Mouse (Mus musculus): Measurements from ENCODE around the gene Sowahb.

Gene Sowahb

GRCm38 (mm10) chr5:93044584-93045370 lies at the start of gene Sowahb:
Gene Sowahb, minus strand, starts transcription at chr5:93045022.
- no peak for DNase-seq (ENCODE audit: low spot score in 2 of 2)

- DNase-seq (ENCODE audit: low spot score in 2 of 2): peak in 1 of 2 experiments; percentile 36
Observed at GRCm38 (mm10) chr5:93093638-93094527, 49.1 kb upstream of the Sowahb start.

DNA sequence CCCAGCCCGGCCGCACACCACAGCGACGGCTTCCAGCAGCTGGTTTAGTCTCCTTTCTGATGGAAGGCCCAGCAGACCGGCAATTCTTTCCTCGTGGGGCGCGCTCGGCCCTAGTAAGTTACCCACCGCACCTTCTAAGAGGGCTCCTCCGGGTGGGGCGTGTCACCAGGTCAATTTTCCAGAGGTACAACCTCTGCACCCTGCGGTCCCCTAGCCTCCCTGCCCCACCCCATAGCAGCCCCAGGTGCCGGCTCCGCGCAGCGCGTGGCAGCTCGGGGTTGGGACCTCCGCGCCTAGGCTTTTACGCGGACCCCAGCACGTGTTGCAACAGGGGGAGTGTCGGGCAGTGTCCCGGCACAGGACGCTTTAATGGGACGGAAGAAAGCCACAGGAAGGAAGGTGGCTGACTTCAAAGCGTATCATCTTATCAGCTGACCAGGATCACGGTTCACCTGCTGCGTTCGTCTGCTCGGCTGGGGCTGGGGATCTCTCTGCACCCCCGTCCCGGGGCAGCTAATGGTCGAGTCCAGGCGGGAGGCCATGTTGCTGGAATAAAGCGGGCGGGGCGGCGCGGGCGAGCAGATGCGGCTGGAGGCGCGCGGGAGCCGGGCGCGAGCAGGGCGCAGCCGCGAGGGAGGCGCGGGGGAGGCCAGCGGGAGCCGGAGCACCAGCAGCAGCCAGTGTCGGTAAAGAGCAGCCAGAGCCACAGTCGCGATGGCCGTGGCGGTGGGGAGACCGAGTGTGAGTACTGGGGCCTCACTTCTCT lies 48.2 kb upstream of the Sowahb start, which contains the start of gene Sept11:
Gene Sept11, plus strand, starts transcription at position 581 of the 766 bp plus-strand sequence.
- DNase-seq (ENCODE audit: low spot score in 2 of 2): peak; percentile 83 to 93

DNA sequence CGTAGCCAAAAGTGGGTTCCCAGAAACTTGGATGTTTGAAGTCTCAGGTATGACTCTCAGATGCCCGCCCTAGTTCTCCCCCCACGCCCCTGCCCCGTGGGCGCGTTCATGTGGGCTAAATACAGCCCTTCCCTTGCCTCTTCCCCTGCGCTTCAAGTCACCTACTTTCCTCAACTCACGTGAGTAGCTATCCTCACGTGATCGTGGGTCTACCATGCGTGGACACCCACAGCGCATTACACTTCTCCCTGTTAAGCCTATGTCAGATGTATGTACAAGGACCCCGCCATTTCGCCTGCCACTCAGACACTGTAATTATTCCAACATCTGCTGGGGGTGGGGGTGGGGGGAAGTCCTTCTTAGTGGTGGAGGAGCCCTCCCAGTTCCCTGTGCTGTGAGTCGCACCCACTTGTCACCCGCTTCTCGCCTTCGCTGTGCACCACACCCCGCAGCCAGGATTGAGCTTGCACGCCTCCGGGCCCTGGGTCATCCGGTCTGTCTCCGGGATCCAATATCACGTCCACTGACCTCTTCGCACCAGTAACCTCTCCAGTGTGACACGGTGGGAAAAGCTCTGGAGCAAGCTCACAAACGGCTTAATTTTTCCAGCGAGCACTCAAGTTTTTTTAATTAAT lies 47.4 kb upstream of the Sowahb start:
- DNase-seq (ENCODE audit: low spot score in 2 of 2): peak in 1 of 2 experiments; percentile 19

DNA sequence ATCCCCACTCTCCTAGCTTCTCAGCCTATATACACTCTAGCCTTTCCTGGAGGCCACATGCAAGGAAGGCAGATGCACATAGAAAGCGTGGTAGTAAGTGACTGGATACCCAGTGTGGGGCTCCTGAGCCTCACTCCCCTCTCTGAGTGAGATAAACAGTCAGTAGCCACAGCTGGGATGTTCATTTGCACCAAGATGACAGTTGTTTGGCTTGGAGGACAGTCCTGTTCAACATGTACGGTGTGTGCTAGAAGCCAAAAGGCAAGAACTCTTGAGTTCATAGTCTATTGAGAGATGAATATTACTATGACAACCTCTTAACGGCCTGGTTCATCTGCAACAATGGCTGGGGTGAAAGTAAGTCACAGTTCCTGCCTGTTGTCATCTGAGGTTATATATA lies 46.4 kb upstream of the Sowahb start:
- DNase-seq (ENCODE audit: low spot score in 2 of 2): no peak

- DNase-seq (ENCODE audit: low spot score in 2 of 2): no peak
Observed at GRCm38 (mm10) chr5:93085900-93086299, 41.1 kb upstream of the Sowahb start.

DNA sequence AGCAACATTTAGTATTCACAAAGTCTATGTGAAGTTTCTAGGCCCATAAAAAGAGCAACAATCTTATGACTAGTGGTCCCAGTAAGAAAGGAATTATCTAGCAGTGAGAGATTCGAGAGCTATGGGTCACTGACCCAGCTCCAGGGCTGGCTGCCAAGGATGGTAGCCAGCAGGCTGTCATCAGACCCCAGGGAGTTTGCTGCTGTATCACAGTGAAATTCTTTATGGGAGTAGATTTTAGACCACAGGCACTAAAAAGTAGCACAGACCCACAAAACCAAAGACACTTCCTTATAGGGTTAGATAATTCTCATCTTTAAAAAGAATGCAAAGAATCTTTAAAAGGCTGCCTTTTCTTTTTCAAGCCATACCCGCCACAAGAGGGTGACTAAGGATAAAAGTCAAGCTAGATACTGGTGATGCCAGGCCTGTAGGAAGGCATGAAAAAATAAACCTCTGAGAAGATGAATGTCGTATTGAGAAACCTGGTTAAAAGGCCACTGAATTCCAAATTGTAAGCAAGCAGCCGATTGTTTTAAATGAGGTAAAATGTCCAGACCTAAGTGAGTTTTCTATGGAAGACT lies 40.3 kb upstream of the Sowahb start:
- no peak for DNase-seq (ENCODE audit: low spot score in 2 of 2)

DNA sequence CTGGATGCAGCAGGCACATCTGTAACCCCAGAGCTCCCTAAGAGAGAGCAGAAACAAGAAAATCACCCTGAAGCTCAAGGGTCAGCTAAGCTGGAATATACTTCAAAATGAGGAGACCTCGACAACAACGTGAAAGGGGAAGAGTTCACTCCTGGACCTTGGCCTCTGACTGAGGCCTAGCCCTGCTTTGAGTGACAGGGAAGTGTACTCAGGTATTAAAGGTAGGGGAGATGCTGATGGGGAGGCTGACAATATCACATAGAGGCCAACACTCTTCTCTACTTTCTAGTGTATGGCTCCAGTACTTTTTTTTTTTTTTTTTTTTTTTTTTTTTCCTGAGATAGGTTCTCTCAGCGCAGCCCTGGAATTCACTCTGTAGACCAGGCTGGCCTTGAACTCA lies 34.8 kb upstream of the Sowahb start:
- DNase-seq (ENCODE audit: low spot score in 2 of 2): no peak

- no peak for DNase-seq (ENCODE audit: low spot score in 2 of 2)
Observed at GRCm38 (mm10) chr5:93077661-93078323, 33.0 kb upstream of the Sowahb start.

DNA sequence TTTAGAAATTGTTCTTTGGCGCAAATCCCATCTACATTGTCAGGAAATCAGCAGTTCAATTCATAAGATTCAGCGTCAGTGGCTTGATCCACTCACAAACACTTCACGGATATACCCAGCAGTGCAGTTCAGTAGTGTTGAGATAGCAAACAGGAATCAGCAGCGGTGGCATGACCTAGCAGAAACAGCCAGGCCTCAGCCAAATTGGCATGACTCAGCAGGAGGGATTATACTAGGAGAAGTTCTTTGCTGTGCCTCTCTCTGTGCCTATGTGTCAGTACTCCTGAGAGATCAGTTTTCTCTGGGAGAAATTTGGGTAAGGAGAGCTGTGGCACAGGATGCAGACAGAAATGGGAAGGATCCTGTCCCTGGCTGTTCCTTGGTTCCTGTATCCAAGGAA lies 16.0 kb upstream of the Sowahb start:
- DNase-seq (ENCODE audit: low spot score in 2 of 2): no peak

GRCm38 (mm10) chr5:93053606-93054397 lies 9.0 kb upstream of the Sowahb start:
- no peak for DNase-seq (ENCODE audit: low spot score in 2 of 2)

- DNase-seq (ENCODE audit: low spot score in 2 of 2): peak in 1 of 2 experiments; percentile 20
Observed at GRCm38 (mm10) chr5:93051951-93052350, 7.1 kb upstream of the Sowahb start.

- no peak for DNase-seq (ENCODE audit: low spot score in 2 of 2)
Observed at GRCm38 (mm10) chr5:93051041-93051440, 6.2 kb upstream of the Sowahb start.

- no peak for DNase-seq (ENCODE audit: low spot score in 2 of 2)
Observed at GRCm38 (mm10) chr5:93049971-93050370, 5.1 kb upstream of the Sowahb start.

DNA sequence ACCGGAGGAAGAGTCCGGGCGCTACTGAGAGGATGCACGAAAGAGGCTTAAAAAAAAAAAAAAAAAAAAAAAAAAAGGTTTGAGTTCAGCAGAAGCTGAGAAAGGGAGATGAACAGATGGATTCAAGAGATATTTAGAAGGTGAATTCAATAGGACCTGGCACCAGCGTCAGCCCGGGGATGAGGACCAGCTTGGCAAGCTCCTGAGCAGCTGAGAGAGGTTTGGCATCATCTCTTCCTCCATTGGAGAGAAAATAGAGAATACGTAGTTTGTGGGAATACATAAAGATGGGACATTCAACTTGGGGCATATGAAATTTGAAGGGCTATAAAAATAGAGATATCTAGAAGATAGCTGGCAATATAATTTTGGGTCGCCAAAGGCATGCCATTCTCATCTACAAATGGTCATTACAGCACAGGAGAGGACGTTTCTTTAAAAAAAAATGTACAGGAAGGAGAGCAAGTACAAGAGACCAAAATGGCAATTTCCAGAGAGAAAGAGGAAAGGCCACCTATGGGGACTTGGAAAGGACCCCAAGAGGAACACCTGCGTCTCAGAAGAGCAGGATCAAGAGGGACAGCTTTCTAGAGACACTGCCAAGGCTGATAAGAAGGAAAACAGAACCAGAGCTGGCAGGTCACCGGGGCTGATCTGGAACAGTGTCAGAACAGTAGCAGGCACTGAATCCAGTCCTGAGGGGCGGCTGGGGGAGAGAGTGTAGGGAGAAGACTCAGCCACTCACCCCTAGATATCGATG lies 3.8 kb upstream of the Sowahb start:
- peak in 1 of 2 experiments; percentile 52 for DNase-seq (ENCODE audit: low spot score in 2 of 2)

DNA sequence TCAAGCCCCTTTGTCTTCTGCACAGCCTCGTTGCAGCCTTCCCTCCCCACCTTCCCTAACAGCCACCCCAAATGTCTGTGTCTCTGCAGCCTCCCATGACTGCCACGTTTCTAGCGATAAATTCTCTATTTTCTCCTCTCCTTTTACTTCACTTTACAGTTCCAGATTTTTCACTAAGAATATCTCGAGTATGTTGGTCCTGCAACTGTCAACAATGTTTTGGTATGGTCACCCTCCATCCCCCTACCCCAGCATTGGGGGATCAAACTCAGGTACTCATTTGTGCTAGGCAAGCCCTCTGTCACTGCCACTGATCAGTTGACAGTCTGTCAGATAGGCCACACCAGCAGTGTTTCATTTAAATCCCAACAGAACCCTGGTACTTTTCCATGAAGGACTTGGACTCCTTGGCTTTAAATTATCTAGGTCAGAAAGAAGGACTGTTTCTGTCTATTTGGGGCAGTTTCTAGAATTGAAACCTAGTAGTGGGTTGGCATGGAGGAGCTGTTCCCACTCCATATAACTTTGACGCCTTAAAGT lies 1.6 kb upstream of the Sowahb start:
- no peak for DNase-seq (ENCODE audit: low spot score in 2 of 2)

DNA sequence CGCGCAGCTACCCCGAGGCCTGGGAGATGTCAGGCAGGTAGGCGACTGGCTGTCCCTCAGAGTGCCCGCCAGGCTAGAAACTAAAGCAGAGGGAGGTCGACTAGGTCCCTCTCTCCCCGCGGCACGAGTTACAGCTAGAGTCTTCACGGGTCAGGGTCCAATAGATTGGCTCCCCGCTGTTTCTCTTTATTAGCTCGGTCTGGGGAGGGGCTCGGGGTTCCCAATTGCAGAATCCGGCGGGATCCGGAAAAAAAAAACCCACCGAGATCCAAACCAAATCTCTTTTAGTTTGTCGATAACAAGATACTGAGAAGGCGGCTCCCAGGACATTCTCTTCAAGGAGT lies 521 bp upstream of the Sowahb start:
- no peak for DNase-seq (ENCODE audit: low spot score in 2 of 2)

- no peak for DNase-seq (ENCODE audit: low spot score in 2 of 2)
Observed at GRCm38 (mm10) chr5:93043688-93044583, 886 bp downstream of the Sowahb start.
